Mouse (Mus musculus): ENCODE results near the gene Ugt2b35. TPM values are rescaled to one million over a fixed set of nuclear protein-coding genes. Genes with fewer than 3 reads are reported as not detected.

The Ugt2b35 gene
- polyA plus RNA-seq, 1 experiment from 2014 or later, result 0.71 TPM

Other genes with a start within 250 kb of the Ugt2b35 start
- 29.9 and 34.6 TPM in 2 replicates for gene Ythdc1, start 196.6 kb upstream of the Ugt2b35 start, polyA plus RNA-seq (2015; fragmentation: Nextera tagmentation; extraction: Ambion mirVana)
- 77.0 and 80.9 TPM in 2 replicates for gene Ugt2b34, start 93.9 kb upstream of the Ugt2b35 start, polyA plus RNA-seq (2015; fragmentation: Nextera tagmentation; extraction: Ambion mirVana)
- not detected in 2 replicates for gene Ugt2b1, start 74.3 kb upstream of the Ugt2b35 start, polyA plus RNA-seq (2015; fragmentation: Nextera tagmentation; extraction: Ambion mirVana)
- gene Ugt2b36, start 91.7 kb downstream of the Ugt2b35 start, polyA plus RNA-seq (2015; fragmentation: Nextera tagmentation; extraction: Ambion mirVana), result 2.0 and 2.8 TPM in 2 replicates
- gene Ugt2b5, start 139.5 kb downstream of the Ugt2b35 start, polyA plus RNA-seq (2015; fragmentation: Nextera tagmentation; extraction: Ambion mirVana), result 7.7 and 12.5 TPM in 2 replicates

Data from stomach, embryonic 16.5 days (tissue).